Mouse (Mus musculus): ENCODE measurements around the gene Gm20914. TPM values are rescaled to one million over a fixed set of nuclear protein-coding genes. Genes with fewer than 3 reads are reported as not detected.
"Not testable (repeated sequence)": the region's sequence is repeated elsewhere in the genome, so short reads cannot be mapped to it uniquely, and the experiment has no call there.

Gm20914 gene
- total RNA-seq (2015; ENCODE audit: low replicate concordance) (not detected in 2 replicates), total RNA-seq (2017; ENCODE audit: low replicate concordance) (not detected in 2 replicates)

DNA sequence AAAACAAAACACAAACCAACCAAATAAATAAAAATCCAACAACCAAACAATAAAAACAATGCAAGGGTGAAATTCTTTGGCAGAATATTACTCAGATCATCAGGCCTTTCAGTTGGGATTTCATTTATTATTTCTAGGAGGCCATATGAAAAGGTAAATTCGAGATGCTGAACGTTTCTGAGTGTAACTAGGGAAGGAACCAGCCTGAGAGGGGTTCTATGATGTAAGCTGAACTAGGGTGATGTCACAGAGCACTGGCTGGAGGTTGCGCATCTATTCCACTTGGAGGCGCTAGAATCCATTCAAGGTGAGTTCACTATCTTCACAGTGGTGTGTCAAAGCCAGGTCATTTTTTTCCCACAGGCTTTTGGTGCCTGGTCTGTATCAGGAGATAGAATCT is at the start of gene Gm20914:
Gene Gm20914 (plus strand): TSS at position 301 of the 400 bp plus-strand sequence.
- ATAC-seq (replicated peaks; ENCODE audit: low FRiP score, poor library complexity, severe bottlenecking), result not testable (repeated sequence)

Other genes starting within 250 kb of the Gm20914 start
- not detected in 2 replicates for gene Gm21854, start 69.0 kb upstream of the Gm20914 start, total RNA-seq (2015; ENCODE audit: low replicate concordance)
- gene Gm21854, start 69.0 kb upstream of the Gm20914 start, total RNA-seq (2017; ENCODE audit: low replicate concordance), result not detected in 2 replicates
- not detected in 2 replicates for gene Gm28171, start 67.4 kb downstream of the Gm20914 start, total RNA-seq (2015; ENCODE audit: low replicate concordance)
- not detected in 2 replicates for gene Gm28171, start 67.4 kb downstream of the Gm20914 start, total RNA-seq (2017; ENCODE audit: low replicate concordance)
- not detected in 2 replicates for gene Gm21778, start 216.5 kb downstream of the Gm20914 start, total RNA-seq (2015; ENCODE audit: low replicate concordance)
- not detected in 2 replicates for gene Gm21778, start 216.5 kb downstream of the Gm20914 start, total RNA-seq (2017; ENCODE audit: low replicate concordance)